Mouse (Mus musculus) heart, embryonic 16.5 days (tissue): ENCODE results near the gene C1qtnf2. TPM values are rescaled to one million over a fixed set of nuclear protein-coding genes. Genes with fewer than 3 reads are reported as not detected.

Experiments
- ATAC-seq: fragments of 200-750 bp; cut with Nextera tagmentation; replicated peaks from 2 replicates; pipeline ENCODE4 v1.8.0; 2017; ENCODE audit warnings: moderate number of reproducible peaks; ENCODE audit not compliant: insufficient read depth, low FRiP score; ENCODE audit errors: extremely low read depth
- H3K27ac ChIP-seq: fragments of 300-500 bp; sonication (generic); 2 replicates; pipeline ENCODE4 v1.5.1; 2014; ENCODE audit warnings: mild to moderate bottlenecking, low read length, control low read depth, moderate library complexity
- H3K27me3 ChIP-seq: fragments of 300-500 bp; sonication (generic); 2 replicates; pipeline ENCODE4 v1.6.1; 2014; ENCODE audit warnings: low read length, mixed read lengths; ENCODE audit not compliant: control insufficient read depth, insufficient read depth
- H3K36me3 ChIP-seq: fragments of 300-500 bp; sonication (generic); 2 replicates; pipeline ENCODE4 v1.6.1; 2014; ENCODE audit not compliant: control insufficient read depth, insufficient read depth
- H3K4me1 ChIP-seq: fragments of 300-500 bp; sonication (generic); 2 replicates; pipeline ENCODE4 v1.6.1; 2014; ENCODE audit warnings: low read length, mixed read lengths; ENCODE audit not compliant: control insufficient read depth, insufficient read depth
- H3K4me2 ChIP-seq: fragments of 300-500 bp; sonication (generic); 2 replicates; pipeline ENCODE4 v1.6.1; 2014; ENCODE audit warnings: low read depth, mild to moderate bottlenecking, control low read depth, low read length
- H3K4me3 ChIP-seq: fragments of 300-500 bp; sonication (generic); 2 replicates; pipeline ENCODE4 v1.5.1; 2014; ENCODE audit warnings: mild to moderate bottlenecking, control low read depth, low read length
- H3K9ac ChIP-seq: fragments of 300-500 bp; sonication (generic); 2 replicates; pipeline ENCODE4 v1.6.1; 2014; ENCODE audit warnings: low read length, control low read depth
- H3K9me3 ChIP-seq: fragments of 300-500 bp; sonication (generic); replicated peaks from 2 replicates; pipeline ENCODE4 v1.6.1; 2016; ENCODE audit warnings: low read length; ENCODE audit not compliant: control insufficient read depth
- WGBS: fragments of 180-500 bp; shearing (Covaris S2); extraction: QIAGEN DNeasy Blood & Tissue Kit; methylation state at CpG from one replicate; pipeline ENCODE4 v1.1.7; 2014; 5-methylcytosine and 5-hydroxymethylcytosine counted together
- polyA plus RNA-seq: library from polyadenylated mRNA; unstranded; fragments of >200 nt; fragmentation: Nextera tagmentation; extraction: Ambion mirVana; gene quantifications from 2 replicates; pipeline ENCODE4 v1.2.1, GENCODE M21; 2015

C1qtnf2 gene
- polyA plus RNA-seq, 1 experiment from 2014 or later: 6.3 TPM

- H3K27me3 ChIP-seq: no peaks in the 10 kb centered on the region
Observed at GRCm38 (mm10) chr11:43518086-43518485, 44.0 kb downstream of the C1qtnf2 start.

GRCm38 (mm10) chr11:43518821-43519220, 44.7 kb downstream of the C1qtnf2 start:
- Histone ChIP-seq H3K27ac (no peak overlapping the region), H3K27me3 (no peaks in the 10 kb centered on the region), H3K9ac (no peak overlapping the region), H3K9me3 (no peaks in the 10 kb centered on the region), H3K36me3 (no peaks in the 10 kb centered on the region), H3K4me1 (no peaks in the 10 kb centered on the region), H3K4me2 (no peak overlapping the region), H3K4me3 (no peak overlapping the region)
- no peak for ATAC-seq

More at GRCm38 (mm10) chr11:43518086-43518485, 44.0 kb downstream of the C1qtnf2 start:
- Histone ChIP-seq H3K4me3 (no peak overlapping the region), H3K4me2 (no peak overlapping the region), H3K36me3 (no peaks in the 10 kb centered on the region), H3K27ac (no peak overlapping the region), H3K4me1 (no peaks in the 10 kb centered on the region), H3K9me3 (no peaks in the 10 kb centered on the region), H3K9ac (no peak overlapping the region)
- no peak for ATAC-seq

DNA sequence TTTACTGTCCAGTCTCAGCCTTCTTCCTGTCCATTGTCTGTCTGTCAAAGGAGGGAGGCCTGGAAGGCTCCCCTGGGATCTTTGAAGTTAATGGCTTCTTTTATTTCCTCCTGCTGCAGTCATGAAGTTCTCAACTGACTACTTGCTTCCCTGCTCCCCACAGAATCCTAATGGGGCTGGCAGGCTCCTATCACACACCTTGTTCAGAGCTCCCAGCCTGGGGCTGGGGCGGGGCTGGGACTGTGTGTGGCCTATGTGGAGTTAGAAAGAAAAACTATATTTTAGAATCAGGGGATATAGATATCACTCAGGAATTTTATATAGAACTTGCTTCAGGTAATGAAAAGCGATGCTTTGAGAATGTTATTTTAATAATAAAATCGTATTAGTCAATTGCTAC, 46.4 kb downstream of the C1qtnf2 start:
- Histone ChIP-seq H3K9ac (no peak overlapping the region), H3K27me3 (no peaks in the 10 kb centered on the region), H3K36me3 (no peaks in the 10 kb centered on the region), H3K4me1 (no peaks in the 10 kb centered on the region), H3K27ac (no peak overlapping the region), H3K9me3 (no peaks in the 10 kb centered on the region), H3K4me2 (no peak overlapping the region), H3K4me3 (no peak overlapping the region)
- ATAC-seq: no peak
- WGBS: 82% methylated on average over 3 of the region's 3 CpGs

DNA sequence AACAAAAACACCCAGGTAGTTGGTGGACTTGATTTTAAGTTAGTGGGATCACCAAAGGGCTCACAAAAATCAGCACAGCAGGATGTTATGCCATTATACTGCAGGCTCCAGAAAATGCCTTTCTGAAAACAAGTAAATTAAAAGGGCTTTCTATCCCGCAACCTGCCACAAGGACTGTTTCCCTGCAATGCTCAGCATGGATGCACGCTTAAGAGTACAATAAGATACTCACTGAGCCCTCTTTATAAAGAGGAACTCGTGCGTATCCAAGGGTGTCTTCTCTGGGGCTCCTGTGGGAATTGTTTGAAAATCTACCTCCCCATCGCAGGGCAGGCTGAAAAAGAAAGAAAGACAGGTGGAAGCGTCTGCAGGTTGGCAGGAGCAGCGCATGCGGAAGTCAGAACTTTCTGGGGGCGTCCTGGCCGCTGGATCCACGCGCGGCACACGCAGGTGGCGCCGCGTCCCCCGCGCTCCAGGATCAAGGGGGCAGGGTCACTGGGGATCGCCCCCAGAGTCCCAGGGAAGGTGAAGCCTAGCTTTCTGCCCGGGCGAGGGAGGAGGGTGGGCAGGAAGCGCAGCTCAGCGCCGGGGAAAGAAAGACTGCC, 54.1 kb downstream of the C1qtnf2 start:
- no peak for ATAC-seq
- WGBS: under 1% methylated on average over 25 of the region's 25 CpGs
- Histone ChIP-seq H3K27me3 (no peaks in the 10 kb centered on the region), H3K9me3 (no peaks in the 10 kb centered on the region), H3K4me3 (peak overlapping the region; percentile 79), H3K9ac (peak overlapping the region; percentile 97), H3K4me1 (peaks cover 26% of the 10 kb centered on the region), H3K27ac (peak overlapping the region; percentile 92), H3K36me3 (peaks cover 5% of the 10 kb centered on the region; the same call in 1 of the 2 replicates), H3K4me2 (peak overlapping the region; percentile 65)

- peak; percentile 91 for ATAC-seq
- Histone ChIP-seq H3K27me3 (no peaks in the 10 kb centered on the region), H3K4me3 (peak within 1 kb of the TSS; percentile 79), H3K9me3 (no peaks in the 10 kb centered on the region), H3K4me2 (peak within 1 kb of the TSS; percentile 65), H3K9ac (peak within 1 kb of the TSS; percentile 97), H3K27ac (peak within 1 kb of the TSS; percentile 92), H3K36me3 (peaks cover 10% of the 10 kb centered on the region), H3K4me1 (peaks cover 26% of the 10 kb centered on the region)
- under 1% methylated on average over 79 of the region's 79 CpGs for WGBS
Observed at GRCm38 (mm10) chr11:43528683-43529499, 54.8 kb downstream of the C1qtnf2 start, which contains the start of gene Ccnjl. Gene Ccnjl (plus strand): TSS chr11:43528784.

DNA sequence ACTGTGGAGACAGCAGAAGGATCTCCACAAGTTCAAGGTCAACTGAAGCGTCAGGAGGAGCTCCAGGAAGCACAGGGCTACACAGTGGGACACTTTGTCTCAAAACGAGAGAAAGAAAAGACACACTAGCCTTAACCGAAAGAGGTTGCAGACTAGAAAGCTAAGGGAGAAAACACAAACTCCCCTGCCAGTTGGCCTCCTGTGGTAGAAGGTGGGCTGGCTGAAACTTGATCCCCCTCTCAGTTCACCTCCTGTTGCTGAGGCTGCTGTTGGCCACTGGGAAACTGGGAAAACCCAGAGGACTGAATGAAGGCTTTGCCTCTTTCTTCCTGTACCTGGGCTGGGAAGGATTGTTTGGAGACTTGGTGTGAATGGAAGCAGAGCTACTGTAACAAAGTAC, 56.0 kb downstream of the C1qtnf2 start:
- peak overlapping the region; percentile 79 for H3K27ac ChIP-seq
- peak overlapping the region; percentile 48 for H3K4me3 ChIP-seq
- no peaks in the 10 kb centered on the region for H3K9me3 ChIP-seq
- no peaks in the 10 kb centered on the region for H3K27me3 ChIP-seq
- no peak for ATAC-seq
- WGBS: 17% methylated on average over 3 of the region's 3 CpGs
- H3K4me2 ChIP-seq: peak overlapping the region; percentile 65
- H3K36me3 ChIP-seq: peaks cover 20% of the 10 kb centered on the region
- peak overlapping the region; percentile 97 for H3K9ac ChIP-seq
- H3K4me1 ChIP-seq: peaks cover 29% of the 10 kb centered on the region

DNA sequence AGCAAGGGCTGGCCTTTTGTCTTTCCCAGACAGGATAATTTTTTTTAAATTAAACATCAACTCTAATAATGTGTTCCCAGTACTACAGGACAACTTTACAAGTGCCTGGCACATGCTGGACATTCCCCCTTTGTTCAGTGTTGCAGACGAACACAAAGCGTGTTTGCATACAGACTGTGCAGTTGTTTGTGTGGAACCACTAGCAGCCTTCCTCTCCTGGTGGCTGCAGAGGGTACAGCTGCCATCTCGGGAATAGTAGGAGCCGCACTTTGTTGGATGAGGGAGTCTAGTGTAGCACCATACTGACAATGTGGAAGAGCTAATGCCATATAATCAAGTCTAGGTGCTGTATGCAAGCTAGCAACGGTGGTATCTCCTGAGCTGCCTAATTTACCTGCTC, 57.5 kb downstream of the C1qtnf2 start:
- no peak for ATAC-seq
- H3K9me3 ChIP-seq: no peaks in the 10 kb centered on the region
- 69% methylated on average over 5 of the region's 5 CpGs for WGBS
- H3K27ac ChIP-seq: peak overlapping the region; percentile 44
- no peak overlapping the region for H3K4me3 ChIP-seq
- H3K27me3 ChIP-seq: no peaks in the 10 kb centered on the region
- peaks cover 37% of the 10 kb centered on the region for H3K4me1 ChIP-seq
- peak overlapping the region; percentile 65; the same call in 1 of the 2 replicates for H3K4me2 ChIP-seq
- peaks cover 26% of the 10 kb centered on the region for H3K36me3 ChIP-seq
- H3K9ac ChIP-seq: peak overlapping the region; percentile 44

DNA sequence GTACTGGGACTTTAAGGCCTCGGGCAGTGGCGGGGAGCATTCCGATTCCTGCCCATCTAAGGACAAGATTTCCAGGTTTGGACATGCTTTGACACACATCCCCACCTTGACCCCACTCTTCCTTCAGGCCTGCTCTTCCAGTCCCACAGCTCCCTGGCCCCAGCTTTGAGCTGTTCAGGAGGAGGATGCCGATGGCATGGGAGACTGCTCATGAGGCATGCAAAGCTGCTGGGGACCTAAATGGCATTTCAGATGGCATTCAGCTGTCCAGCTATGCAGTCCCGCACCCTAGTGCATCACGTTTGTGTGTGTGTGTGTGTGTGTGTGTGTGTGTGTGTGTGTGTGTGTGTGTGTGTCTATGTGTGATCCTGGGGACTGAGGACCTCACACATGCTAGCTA, 63.0 kb downstream of the C1qtnf2 start:
- Histone ChIP-seq H3K27ac (no peak overlapping the region), H3K4me1 (peaks cover 32% of the 10 kb centered on the region)

DNA sequence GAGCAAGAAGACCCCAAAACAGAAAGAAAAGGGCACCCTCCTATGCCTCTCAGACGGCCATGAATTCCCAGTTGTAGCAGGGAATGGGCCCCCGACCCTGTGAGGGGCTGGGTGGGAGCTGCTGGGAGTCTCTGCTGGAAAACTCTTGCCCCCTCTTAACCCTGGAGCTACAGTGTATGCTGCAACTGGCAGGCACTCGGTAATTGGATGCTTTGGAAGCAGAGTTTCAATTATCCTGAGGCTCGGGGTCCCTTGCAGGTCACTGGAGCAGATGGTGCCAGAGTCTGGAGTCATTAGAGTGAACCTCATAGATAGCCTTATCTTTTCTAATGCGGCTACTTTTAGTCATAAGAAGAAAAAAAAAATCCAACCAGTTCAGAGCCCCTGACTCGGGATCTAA, 65.8 kb downstream of the C1qtnf2 start:
- H3K4me3 ChIP-seq: no peak overlapping the region
- WGBS: 20% methylated on average over 6 of the region's 6 CpGs
- H3K4me1 ChIP-seq: peaks cover 43% of the 10 kb centered on the region
- H3K4me2 ChIP-seq: peak overlapping the region; percentile 15; the same call in 1 of the 2 replicates
- no peaks in the 10 kb centered on the region for H3K27me3 ChIP-seq
- no peak overlapping the region for H3K9ac ChIP-seq
- H3K27ac ChIP-seq: no peak overlapping the region
- H3K36me3 ChIP-seq: peaks cover 13% of the 10 kb centered on the region; the same call in 1 of the 2 replicates
- no peaks in the 10 kb centered on the region for H3K9me3 ChIP-seq
- ATAC-seq: no peak; the same call in 1 of the 2 replicates

More for the DNA sequence above, 63.0 kb downstream of the C1qtnf2 start:
- no peak overlapping the region for H3K4me3 ChIP-seq
- H3K4me2 ChIP-seq: no peak overlapping the region
- H3K9me3 ChIP-seq: no peaks in the 10 kb centered on the region
- 84% methylated on average over 6 of the region's 6 CpGs for WGBS
- H3K27me3 ChIP-seq: no peaks in the 10 kb centered on the region
- H3K9ac ChIP-seq: no peak overlapping the region
- no peak for ATAC-seq
- H3K36me3 ChIP-seq: peaks cover 27% of the 10 kb centered on the region
